Mouse (Mus musculus) ovary, postnatal 36 days (tissue): Measurements from ENCODE around the gene D630003M21Rik.
A peak's percentile ranks its signal among the peaks of the same experiment; 100 is the strongest.

Experiments
- DNase-seq: peaks from one replicate; pipeline ENCODE4 v3.0.0; 2022; ENCODE audit warnings: low spot score, mixed read lengths

D630003M21Rik gene

DNA sequence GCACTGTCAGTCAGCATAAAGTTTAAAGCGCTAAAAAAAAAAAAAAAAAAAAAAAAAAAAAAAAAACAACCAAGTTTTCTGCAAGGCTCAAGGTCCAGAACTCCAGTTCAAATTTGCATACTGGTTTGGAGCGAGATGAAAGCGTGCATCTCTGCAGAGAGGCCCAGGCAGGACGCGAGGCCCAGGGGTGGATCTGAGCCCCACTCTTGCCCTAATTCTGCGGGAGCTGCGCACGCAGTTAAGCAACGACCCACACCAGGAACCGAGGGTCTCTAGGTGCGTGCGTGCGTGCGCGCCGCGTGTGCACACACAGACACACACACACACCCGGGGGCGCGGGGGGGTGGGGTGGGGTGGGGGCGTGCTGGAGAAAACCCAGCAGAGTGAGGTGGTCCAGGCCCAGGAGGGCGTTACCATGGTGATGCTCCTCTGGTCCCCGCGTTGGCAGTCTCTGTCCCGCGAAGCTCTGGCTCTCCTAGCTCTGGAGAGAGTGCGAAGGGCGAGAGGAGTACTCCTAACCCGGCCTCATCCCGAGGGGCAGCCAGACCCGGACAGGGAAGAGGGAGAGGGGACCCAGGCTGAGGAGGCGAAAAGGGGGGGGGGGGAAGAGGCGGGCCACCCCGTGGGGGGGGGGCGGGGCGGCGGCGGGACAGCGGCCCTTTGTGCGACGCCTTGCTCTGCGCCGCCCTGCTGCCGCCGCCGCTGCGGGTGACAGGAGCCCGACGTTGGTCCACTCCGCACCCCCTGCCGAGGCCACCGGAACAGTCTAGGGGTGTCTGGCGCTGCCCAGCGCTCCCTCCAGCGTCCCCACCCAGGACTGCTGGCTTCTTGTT, at the start of gene D630003M21Rik:
Gene D630003M21Rik (minus strand): TSS at position 553 of the 833 bp plus-strand sequence.
- DNase-seq: peak; percentile 21

DNA sequence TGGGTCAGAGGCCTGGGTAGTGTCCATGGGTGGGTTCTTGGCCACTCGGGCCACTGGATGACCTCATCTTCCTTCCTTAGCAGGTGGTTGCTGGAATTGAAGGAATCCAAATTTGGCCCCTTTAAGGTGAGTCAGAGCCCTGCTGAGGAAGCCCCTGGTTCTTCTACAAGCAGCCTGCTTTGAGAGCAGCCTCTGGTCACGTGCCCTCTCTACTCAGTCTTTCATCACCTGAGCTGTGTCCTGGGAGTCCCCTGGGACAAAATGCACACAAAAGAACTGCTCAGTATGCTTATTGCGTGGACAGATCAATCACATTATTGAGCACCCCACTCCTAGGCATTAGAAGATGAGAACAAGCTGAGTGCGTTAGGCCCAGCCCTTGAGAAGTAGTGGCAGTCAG, 47.9 kb upstream of the D630003M21Rik start:
- no peak for DNase-seq

DNA sequence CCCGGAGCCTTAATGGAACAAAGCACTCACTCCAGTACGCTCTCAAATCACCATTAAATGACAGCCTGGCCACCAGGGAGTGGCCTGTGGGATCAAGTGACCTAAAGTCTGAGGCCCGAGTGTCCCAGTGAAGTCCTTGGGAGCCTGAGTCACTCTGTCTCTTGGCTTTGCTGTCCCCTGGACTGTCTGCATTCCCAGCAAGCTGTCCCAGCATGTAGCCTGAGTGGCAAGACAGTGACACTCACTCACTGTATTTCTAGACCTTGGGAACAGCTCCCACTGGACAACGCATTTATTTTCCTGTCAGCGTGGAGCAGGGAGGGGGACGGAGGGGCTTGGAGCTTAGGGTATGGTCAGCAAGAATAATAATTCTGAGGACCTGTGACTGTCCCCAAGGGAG, 47.4 kb upstream of the D630003M21Rik start:
- DNase-seq: no peak

DNA sequence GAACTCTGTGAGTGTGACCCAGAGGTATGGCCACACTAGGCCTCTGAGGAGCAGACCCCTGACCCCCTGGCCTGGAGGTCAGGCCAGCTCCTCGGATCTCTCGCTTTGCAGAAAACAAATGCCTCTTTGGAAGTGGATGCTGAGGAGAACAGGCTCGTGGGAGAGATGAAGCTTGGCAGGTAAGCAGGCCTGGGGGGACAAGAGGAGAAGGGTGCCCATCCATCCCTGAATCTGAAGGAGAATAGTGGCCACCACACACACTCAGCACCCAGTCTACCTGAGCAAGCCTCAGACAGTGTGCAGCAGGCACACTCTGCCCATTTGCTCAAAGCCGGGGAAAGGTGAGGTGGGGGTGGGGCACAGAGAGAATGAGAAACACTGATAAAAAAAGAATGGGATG, 46.8 kb upstream of the D630003M21Rik start:
- no peak for DNase-seq

DNA sequence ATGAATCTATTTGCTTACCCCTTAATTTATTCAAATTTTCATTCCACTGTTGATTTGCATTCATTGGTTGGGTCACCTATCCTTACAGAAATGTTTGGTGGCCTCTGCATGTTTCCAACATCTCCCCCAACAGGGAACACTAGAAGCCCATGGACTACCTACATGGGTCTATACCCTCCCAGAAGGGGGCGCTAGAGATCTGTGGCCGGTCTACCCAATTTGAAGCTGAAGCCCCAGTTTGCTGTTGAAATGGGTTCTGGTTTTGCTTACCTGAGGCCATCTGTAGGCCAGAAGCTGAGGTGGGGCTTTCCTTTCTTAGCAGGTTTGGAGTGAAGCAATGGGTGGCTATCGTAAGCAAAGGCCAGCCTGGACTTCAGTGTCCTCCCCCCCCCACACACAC, 46.3 kb upstream of the D630003M21Rik start:
- no peak for DNase-seq

DNA sequence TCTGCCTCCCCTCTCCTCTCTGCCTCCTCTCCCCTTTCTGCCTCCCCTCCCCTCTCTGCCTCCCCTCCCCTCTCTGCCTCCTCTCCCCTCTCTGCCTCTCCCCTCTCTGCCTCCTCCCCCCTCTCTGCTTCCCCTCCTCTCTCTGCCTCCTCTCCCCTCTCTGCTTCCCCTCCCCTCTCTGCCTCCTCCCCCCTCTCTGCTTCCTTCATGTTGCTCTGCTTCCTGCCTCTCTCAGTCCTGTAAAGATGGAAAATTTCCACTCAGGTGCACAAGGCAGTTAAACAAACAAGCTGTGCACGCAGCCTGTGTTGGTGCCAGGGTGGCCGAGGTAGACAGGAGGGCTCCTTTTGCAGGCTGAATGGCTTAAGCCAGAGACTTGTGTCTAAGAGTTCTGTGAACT, 44.6 kb upstream of the D630003M21Rik start:
- no peak for DNase-seq

DNA sequence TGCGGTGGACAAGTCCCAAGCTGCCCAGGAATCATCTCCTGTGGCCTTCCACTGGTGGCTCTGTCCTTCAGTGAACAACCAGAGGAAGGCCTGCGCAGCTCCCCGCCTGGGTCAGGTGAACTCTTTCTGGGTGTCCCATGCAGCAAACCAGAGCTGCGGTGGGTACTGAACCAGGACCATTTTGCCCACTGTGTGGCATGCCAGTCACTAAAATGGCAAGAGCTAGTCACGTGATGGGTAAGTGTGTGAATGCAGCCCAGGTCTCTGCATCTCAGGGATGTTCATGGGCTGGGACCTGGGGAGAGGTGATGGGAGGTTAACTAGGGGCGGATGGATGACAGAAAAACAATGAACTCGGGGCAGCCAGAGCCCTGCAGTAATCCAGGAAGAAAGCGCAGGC, 41.0 kb upstream of the D630003M21Rik start:
- no peak for DNase-seq

DNA sequence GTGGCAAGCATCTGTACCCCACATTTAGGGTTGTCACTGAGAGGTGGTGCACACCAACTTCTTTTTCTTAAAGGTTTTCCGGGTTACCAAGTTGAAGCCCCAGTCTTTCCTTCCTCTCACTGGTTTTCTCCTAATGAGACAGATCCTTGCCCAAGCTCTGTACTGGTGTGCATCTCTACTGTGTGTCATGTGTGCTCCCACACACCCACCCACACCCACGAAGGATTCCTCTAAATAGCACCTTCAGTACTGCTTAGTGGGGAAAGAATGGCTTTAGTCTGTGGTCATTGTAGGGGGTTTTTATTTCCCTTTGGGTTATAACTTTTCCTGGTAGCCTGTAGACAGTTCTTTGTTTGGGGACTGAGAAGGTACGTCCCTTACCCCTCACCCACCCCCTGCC, 35.9 kb upstream of the D630003M21Rik start:
- DNase-seq: no peak

DNA sequence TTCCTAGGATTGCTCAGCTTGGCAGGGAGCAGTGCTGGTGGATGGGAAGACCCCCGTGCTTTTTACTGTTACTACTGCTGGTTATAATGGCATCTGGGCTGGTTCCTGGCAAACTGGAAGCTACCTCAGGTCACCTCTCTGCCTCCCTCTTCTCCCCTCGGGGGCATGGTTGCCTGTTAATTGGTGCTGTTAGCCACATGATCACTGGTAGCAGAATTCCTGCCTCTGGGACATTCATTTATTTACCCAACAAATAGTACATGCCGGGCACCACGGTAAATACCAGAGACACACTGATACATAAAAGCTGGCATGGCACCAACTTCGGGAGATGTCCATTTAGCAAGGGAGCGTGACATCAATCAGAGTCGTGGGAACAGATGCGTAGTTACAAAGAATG, 30.5 kb upstream of the D630003M21Rik start:
- no peak for DNase-seq

DNA sequence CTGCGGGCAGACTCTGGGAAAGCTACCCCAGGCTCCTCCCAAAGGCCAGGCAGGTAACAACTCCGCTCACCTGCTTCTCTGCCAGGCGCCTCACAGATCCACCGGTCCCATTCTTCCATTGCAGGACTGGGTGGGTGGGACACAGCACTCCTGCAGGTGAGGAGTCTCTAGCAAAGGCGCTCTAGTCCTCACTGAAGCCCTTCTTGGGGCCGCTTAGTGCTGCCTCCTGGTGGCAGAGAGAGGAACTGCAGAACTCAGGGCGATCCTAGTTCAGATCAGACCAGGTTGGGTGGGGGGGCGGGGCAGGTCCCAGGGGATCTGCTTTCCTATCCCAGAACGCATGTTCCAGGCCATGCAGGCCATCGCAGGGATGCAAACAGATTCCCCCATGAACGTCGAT, 29.8 kb upstream of the D630003M21Rik start:
- DNase-seq: peak; percentile 66

DNA sequence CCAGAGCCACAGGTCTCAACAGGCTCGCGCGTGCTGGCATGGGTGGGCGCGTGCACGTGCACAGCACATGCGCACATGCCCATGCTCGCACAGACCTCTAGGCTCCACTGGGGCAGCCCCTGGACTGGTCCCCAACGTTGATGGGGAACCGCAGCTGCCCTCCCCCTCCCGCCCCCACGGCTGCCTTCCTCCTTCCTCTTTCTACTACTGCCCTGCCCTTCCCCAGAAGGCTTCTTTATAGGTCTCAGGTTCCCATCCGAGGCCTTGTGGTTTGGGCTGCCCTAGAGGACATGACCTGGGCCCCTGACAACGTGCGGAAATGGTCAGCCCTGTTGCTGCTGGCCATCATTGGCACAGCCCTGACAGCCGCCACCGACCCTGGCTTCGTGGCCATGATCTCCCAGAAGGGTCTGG, 29.0 kb upstream of the D630003M21Rik start, which contains the start of gene Bpi:
Gene Bpi (plus strand): TSS at position 90 of the 414 bp plus-strand sequence.
- no peak for DNase-seq

DNA sequence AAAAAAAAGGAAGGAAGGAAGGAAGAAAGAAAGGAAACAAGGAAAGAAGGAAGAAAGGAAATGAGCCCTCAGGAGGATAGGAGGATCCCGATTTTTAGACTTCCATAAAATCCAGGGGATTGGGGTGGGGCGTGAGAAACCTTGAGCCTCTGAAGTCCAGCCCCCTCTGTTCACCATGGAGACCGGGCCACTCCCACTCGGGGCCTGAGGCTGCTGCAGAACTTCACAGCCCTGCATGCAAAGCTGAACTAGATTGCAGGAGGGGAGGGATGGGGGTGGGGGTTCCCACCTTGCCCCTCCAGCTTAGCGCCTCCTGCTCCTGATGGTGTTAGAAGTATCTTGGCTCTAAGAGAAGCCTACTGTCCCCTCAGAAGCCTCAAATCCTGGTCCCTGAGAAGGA, 27.9 kb upstream of the D630003M21Rik start:
- DNase-seq: peak; percentile 41

DNA sequence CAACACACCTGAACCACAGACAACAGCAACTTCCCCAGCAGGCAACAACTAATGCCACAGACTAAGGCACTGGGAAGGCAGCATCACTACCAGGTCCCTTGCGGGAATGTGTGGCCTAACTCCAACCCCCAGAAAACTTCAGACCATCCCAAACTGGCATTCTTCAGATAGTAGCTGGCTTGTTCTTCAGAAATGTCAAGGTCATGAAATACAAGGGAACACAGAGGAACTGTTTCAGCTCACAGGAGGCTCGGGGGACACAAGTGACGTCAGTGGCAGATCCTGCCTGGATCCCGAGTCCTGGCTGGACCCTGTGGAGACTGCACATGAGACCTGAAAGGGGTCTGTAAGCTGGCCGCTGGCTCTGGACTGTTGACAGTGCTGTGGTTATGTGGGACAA, 24.8 kb upstream of the D630003M21Rik start:
- no peak for DNase-seq

DNA sequence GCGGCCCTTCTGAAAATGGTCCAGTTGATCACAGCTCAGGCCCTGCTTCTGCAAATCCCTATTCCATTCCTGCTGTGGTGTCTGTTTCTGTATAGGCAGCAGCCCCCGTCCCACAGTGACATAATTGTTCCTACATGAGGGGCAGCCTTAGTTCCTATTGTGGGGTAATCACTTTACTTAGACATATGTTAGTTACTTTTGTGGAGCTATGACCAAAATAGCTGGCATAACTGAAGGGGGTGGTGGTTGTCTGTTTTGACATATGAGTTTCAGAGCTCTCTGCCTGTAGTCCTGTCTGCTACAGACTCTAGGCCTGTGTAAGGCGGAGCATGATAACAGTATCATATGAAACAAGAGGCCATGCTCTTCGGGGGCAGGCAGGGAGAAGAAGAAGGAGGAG, 21.5 kb upstream of the D630003M21Rik start:
- no peak for DNase-seq

DNA sequence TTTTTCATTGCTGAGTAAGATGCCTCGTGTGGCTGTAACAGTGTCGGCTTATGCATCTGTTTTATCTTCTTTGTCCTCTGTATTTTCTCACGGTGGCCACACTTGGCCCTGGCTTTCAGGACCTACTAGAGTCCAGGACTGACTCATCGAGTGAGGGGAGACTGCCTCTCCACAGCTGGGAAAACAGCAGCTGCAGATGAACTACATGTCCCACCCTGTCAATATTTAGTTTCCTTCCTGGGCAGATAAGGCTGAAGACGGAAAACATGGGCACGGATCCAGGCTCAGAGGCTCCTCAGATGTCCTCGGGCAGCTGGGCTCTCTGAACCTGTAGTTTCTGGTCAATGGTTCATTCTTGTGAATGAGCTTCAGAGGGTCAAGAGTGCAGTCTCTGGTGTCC, 19.3 kb upstream of the D630003M21Rik start:
- peak; percentile 63 for DNase-seq

DNA sequence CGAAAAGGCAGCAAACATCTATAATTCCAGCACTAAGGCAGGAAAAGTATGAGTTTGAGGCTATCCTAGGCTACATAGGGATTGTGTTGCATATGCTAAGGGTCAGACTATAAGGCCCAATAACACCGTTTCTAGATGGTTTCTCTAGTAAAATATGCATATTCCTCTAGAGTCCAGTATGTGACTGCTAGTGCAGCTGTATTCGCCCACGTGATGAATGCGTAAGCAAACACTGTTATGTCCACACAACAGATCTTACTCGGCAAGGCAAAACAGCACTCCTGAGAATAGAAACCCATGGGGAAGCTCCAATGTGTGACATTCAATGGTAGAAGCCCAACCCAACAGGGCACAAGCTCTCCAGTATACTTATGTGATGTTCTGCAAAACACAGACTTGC, 18.8 kb upstream of the D630003M21Rik start:
- DNase-seq: no peak

DNA sequence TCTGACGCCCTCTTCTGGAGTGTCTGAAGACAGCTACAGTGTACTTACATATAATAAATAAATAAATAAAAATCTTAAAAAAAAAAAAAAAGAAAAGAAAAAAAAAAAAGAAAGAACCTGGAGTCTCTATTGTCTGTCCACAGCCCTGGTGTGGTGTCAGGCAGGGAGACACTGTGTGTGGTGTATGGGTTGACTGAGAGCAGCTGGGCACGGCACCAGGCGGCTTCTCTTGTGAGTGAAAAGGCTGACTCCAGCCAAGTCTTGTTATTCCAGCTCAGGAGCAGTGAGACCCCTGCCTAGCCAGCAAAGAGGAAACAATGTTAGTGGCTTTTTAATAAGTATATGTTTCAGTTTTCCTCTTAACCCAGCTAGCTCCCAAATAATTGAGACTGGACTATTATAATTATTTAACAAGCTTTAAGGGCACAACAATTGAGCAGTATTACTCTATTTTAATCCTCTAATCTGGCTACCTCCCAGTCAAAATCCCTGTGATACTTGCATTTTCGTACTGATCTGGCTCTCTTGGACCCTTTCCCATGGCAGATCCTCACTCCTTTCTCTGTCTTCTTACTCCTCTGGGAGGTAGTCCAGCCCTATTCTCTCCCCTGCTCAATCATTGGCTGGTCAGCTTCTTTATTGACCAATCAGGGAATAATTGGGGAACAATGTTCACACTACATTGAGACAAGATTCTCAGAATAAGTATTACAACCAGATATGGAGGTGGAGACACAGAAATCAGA, 16.2 kb upstream of the D630003M21Rik start:
- no peak for DNase-seq

DNA sequence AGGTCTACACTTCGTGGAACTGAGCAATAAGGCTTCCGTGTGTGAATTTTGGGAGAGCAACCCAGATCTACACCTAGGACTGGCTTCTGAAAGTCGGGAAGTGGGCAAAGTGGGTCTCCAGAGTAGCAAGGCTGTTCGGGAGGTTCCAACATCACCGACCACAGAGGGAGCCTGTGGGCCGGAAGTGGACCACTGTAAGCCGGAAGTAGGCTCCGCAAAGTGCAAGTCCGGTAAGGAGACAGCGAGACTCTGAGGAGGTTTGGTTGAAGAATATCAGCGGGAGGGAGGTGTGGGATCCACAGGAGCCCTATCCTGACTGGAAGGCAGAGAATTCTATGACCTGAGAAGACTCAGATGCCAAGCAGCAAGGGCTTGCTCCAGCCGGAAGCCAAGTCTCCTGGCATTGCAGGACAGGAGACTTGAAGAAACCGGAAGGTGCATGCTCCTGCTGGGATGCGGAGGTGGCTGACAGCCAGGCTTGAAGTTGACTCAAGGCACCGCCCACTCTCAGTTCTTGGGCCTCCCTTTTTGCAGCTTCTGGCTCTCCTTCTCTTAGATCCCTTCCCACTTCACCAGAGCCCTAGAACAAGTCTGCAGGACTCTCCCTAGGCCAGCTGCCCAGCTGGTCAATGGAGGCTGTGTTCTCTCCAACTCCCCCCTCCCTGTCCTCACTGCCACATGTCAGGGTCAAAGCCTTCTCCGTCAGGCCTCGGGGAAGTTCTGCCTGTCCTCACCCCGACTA, 14.3 kb upstream of the D630003M21Rik start:
- DNase-seq: peak; percentile 24

DNA sequence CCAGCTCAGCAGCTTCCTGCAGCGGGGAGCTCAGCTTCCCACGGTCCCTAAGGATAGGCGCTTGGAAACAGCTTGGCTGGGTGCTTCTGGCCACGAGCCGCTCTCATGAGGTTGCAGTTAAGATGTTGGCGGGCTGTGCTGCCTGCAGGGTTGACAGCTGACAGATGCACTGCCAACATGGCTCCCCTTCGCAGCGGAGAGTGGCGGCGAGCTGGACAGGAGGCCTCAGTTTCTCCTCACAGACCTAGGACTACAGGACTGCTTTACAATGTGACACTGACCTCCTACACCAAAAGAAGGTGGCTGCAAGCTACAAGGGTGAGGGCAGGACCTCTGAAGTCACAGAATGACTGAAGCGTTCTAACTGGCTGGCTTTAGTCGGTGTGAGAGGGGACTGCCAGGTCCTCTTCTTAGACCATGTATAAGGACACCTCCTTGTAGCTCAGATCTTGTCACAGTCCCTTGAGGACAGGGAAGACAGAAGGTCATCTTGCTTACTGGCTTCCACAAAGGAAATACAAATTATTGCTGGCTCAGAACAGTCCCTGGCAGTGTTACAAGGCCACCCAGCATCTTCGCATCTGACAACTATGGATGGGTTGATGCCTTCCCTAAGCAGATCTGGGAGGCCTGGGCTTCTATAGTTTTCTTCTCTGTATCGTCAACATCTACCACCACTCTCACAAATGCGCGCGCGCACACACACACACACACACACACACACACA, 13.3 kb upstream of the D630003M21Rik start:
- no peak for DNase-seq

DNA sequence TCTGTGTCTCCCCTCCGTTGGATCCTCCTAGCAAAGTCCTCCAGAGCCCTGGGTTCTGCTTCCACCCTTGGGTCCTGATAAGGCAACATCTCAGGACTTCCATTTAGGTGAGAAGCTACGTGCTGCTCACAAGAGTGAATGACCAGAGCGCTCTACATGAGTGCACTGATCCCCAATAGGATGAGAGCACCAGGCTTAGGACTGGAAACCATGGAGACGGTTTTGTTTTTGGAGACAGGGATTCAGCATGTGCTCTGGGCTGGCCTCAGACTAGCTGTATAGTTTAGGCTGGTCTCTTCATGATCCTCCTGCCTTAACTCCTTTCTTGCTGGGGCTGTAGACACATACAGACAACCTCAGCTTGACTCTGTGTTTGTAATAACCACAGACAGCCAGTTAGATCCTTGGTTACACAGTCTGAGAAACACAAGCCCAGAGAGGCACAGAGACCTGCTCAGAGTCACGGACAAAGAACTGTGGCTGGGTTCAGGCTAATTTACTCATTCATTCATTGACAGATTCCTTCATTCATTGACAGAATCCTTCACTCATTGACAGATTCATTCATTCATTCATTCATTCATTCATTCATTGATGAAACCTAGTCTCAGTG, 12.2 kb upstream of the D630003M21Rik start:
- no peak for DNase-seq

DNA sequence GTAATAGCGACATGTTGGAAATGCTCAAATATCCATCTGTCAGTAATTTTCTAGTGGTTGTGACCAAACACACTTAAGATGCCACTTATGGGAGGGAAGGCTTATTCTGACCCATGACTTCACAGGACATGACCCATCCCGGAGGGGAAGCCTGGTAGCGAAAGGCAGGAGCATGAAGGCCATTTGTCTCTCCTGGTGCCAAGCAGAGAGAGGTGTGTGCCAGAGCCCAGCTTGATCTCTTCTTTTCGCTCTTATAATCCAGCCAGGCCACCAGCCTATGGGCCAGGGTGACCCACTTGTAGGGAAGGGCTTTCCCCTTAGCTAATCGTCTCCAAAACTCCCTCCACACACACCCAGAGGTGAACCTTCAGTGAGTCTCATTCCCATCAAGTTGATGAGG, 9.1 kb upstream of the D630003M21Rik start:
- no peak for DNase-seq
